In the genomic region with DNA sequence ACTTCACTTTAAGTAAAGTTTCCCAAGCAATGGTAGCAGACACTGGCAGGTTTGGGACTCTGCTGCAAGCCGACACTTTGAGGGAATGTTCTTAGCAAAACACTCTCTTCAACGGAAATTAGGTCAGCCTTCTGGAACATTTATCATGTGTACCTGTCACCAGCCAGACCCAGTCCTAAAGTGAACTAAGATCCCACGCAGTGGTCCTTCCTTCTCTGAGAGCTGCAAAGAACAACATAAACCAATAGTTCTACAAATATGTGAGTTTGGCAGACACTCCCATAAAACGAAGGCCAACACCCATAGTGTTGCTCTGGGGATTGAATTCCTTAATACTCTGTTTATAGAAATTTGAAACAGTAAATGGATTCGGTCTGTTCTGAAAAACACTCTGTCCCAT, we compare ENCODE assay signal across 9 mouse cellular contexts.
A peak's percentile ranks its signal among the peaks of the same experiment; 100 is the strongest.
DNase-seq lines count a peak whose midpoint lies in the region; ATAC-seq and TF ChIP-seq lines count a peak whose summit lies in the region.
"Had no signal": no experiment of that assay in that cellular context is flagged by ENCODE, and none has a peak within 500 bp of the region (broad histone marks: within the 10 kb centered on the region; RNA-seq: fewer than 3 reads in every experiment).

No protein-coding gene starts in this region.

- DNase-seq in gastrocnemius, adult 2 months = peak; percentile 43
- no peak for DNase-seq in gastrocnemius, postnatal 36 days
- DNase-seq in embryo, embryonic 10 days (ENCODE audit: low spot score) = peak; percentile 58
- DNase-seq in lung, postnatal 10 days = peak; percentile 62
- no peak for DNase-seq in forebrain, embryonic 10.5 days (ENCODE audit: extremely low spot score, low spot score)
- no peak for DNase-seq in thymus, postnatal 36 days

- no peaks in the 10 kb centered on the region for H3K27me3 ChIP-seq in heart, embryonic 13.5 days (replicated peaks)
- H3K27me3 ChIP-seq in forebrain, embryonic 10.5 days (ENCODE audit: poor library complexity, severe bottlenecking) = peaks cover 15% of the 10 kb centered on the region; the same call in 1 of the 2 replicates
- no peaks in the 10 kb centered on the region for H3K27me3 ChIP-seq in liver, embryonic 12.5 days (replicated peaks)
- H3K27me3 ChIP-seq: hindbrain, embryonic 12.5 days had no signal

- no peak overlapping the region for H3K9ac ChIP-seq in heart, embryonic 13.5 days
- no peak overlapping the region for H3K9ac ChIP-seq in liver, embryonic 12.5 days
- H3K9ac ChIP-seq: hindbrain, embryonic 12.5 days had no signal

- no peaks in the 10 kb centered on the region for H3K9me3 ChIP-seq in heart, embryonic 13.5 days
- no peaks in the 10 kb centered on the region for H3K9me3 ChIP-seq in forebrain, embryonic 10.5 days
- H3K9me3 ChIP-seq in liver, embryonic 12.5 days (replicated peaks) = no peaks in the 10 kb centered on the region
- H3K9me3 ChIP-seq: hindbrain, embryonic 12.5 days had no signal

- peak overlapping the region; percentile 66 for H3K27ac ChIP-seq in gastrocnemius, adult 2 months
- peak overlapping the region; percentile 65 for H3K27ac ChIP-seq in heart, embryonic 13.5 days (replicated peaks)
- H3K27ac ChIP-seq in forebrain, embryonic 10.5 days = no peak overlapping the region
- H3K27ac ChIP-seq in liver, embryonic 12.5 days = no peak overlapping the region
- H3K27ac ChIP-seq: hindbrain, embryonic 12.5 days had no signal

- peak overlapping the region; percentile 45 for H3K4me3 ChIP-seq in gastrocnemius, adult 2 months
- H3K4me3 ChIP-seq in heart, embryonic 13.5 days = no peak overlapping the region
- H3K4me3 ChIP-seq in forebrain, embryonic 10.5 days = no peak overlapping the region
- H3K4me3 ChIP-seq in liver, embryonic 12.5 days = no peak overlapping the region
- H3K4me3 ChIP-seq: hindbrain, embryonic 12.5 days had no signal

- intact Hi-C loops in gastrocnemius, adult 2 months (cut with DNase I) = no loop called here
- intact Hi-C loops in gastrocnemius, postnatal 36 days (cut with DNase I) = no loop called here

- TF ChIP-seq CTCF in gastrocnemius, adult 2 months (IDR thresholded peaks at IDR 0.05) = no peak

- H3K4me2 ChIP-seq in heart, embryonic 13.5 days = no peak overlapping the region
- no peak overlapping the region for H3K4me2 ChIP-seq in liver, embryonic 12.5 days
- H3K4me2 ChIP-seq: hindbrain, embryonic 12.5 days had no signal

- no peaks in the 10 kb centered on the region for H3K36me3 ChIP-seq in heart, embryonic 13.5 days
- H3K36me3 ChIP-seq in forebrain, embryonic 10.5 days (replicated peaks) = no peaks in the 10 kb centered on the region
- no peaks in the 10 kb centered on the region for H3K36me3 ChIP-seq in liver, embryonic 12.5 days
- H3K36me3 ChIP-seq: hindbrain, embryonic 12.5 days had no signal

- 20% methylated on average over 5 of the region's 5 CpGs for WGBS in heart, embryonic 13.5 days
- 87% methylated on average over 5 of the region's 5 CpGs for WGBS in forebrain, embryonic 10.5 days
- WGBS in liver, embryonic 12.5 days (ENCODE audit: insufficient replicate concordance) = 47% methylated on average over 5 of the region's 5 CpGs

- no peak for ATAC-seq in heart, embryonic 13.5 days (ENCODE audit: extremely low read depth, insufficient number of reproducible peaks, low FRiP score, low TSS enrichment)
- ATAC-seq in liver, embryonic 12.5 days = no peak

- H3K4me1 ChIP-seq in heart, embryonic 13.5 days = peaks cover 54% of the 10 kb centered on the region
- peaks cover 27% of the 10 kb centered on the region for H3K4me1 ChIP-seq in forebrain, embryonic 10.5 days
- H3K4me1 ChIP-seq in liver, embryonic 12.5 days = no peaks in the 10 kb centered on the region; the same call in 1 of the 2 replicates

Comparison
In these comparisons a context has a peak if more than half of its experiments do, and no peak if none do; other contexts are left out.
1. DNase-seq: peak in gastrocnemius, adult 2 months (single experiment), embryo, embryonic 10 days (single experiment) and lung, postnatal 10 days (single experiment); none in gastrocnemius, postnatal 36 days (0 of 2), forebrain, embryonic 10.5 days (single experiment) and thymus, postnatal 36 days (0 of 2).
2. H3K27ac ChIP-seq: peak in gastrocnemius, adult 2 months (single experiment) and heart, embryonic 13.5 days (single experiment); none in forebrain, embryonic 10.5 days (single experiment) and liver, embryonic 12.5 days (single experiment).